Mouse (Mus musculus) layer of hippocampus, adult 9-11 months (tissue): ENCODE results near the gene Uso1.

Experiments used
- DNase-seq: peaks from one replicate; pipeline ENCODE4 v3.0.0; 2022

The Uso1 gene

GRCm38 (mm10) chr5:92137239-92138046, at the start of gene Uso1:
Gene Uso1, plus strand, starts transcription at chr5:92137938.
- DNase-seq = peak; percentile 99

GRCm38 (mm10) chr5:92093263-92094061, 44.3 kb upstream of the Uso1 start:
- no peak for DNase-seq

DNA sequence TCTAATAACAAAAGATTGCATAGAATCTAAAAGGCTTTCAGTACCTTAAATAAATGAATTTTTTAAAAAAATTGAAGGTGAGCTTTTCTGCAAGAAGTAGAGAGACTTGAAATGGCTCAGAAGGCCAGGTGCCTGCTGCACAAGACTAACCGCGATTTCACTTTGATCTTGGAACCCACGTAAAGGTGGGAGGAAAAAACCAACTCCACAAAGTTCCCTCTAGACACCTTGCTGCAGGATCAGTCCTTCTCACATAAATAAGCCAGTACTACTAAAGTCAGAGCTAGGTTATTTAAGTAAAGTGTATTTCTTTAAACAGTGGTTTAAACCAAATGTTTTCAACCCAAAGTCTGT, 43.7 kb upstream of the Uso1 start:
- no peak for DNase-seq

DNA sequence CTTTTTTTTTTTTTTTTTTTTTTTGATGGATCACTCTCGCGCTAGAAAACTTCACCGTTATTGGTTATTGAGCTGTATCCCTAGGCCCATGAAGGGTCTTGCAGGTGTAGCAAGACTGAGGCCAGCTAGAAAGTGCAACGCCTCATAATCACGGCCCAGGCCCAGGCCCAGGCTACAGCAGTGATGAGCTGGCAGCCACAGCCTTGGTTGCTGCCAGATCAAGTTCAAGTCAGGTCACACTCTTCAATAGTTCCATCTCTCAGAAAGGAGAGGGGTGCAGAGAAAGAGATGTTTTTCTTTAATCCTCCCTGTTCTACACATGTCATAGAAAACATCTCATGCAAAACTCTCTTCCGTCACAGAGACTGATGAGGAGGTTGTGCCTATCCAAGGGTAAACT, 41.0 kb upstream of the Uso1 start:
- DNase-seq = no peak

- DNase-seq = no peak
Measured at GRCm38 (mm10) chr5:92097779-92098178, 40.0 kb upstream of the Uso1 start.

GRCm38 (mm10) chr5:92098351-92099109, 39.2 kb upstream of the Uso1 start:
- DNase-seq = no peak

GRCm38 (mm10) chr5:92101601-92102000, 36.1 kb upstream of the Uso1 start:
- DNase-seq = no peak

GRCm38 (mm10) chr5:92103062-92103461, 34.7 kb upstream of the Uso1 start:
- no peak for DNase-seq

GRCm38 (mm10) chr5:92103816-92104415, 33.8 kb upstream of the Uso1 start:
- no peak for DNase-seq

- DNase-seq = peak; percentile 52
Measured at GRCm38 (mm10) chr5:92106327-92107125, 31.2 kb upstream of the Uso1 start.

DNA sequence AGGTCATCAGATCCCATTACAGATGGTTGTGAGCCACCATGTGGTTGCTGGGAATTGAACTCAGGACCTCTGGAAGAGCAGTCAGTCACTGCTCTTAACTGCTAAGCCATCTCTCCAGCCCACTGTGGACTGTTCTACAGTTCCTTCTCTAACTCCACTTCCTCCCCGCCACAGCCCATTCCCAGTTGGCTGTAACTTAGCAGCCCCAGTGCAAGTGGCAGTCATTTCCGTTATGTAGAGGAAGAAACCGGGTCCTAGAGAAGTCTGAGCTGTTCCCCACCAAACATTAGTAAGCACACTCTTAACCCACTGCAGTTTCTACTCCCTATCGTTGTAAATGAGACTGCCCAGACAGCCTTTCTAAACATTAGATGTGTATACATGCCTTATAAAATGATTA, 30.5 kb upstream of the Uso1 start:
- peak; percentile 46 for DNase-seq

- DNase-seq = no peak
Measured at GRCm38 (mm10) chr5:92110818-92111355, 26.9 kb upstream of the Uso1 start.

- DNase-seq = no peak
Measured at GRCm38 (mm10) chr5:92112175-92112574, 25.6 kb upstream of the Uso1 start.

DNA sequence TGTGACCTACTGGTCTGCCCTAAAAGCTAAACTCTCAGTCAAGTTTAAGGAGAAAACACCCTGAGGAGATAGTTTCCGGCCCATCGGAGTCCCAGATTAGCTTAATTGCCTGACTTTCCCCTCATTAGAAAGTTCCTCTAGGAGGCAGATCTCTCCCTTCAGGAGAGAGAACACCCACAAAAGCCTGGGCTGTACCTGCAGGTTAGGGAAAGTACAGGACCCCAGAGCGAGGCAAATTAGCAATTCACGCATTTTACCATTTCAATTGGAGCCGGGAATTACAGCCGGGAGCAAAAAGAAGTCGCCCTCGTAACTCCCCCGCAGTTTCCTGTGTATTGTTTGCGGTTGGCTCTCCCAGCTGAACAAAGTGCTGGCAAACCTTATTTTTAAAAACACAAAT, 25.2 kb upstream of the Uso1 start:
- no peak for DNase-seq

DNA sequence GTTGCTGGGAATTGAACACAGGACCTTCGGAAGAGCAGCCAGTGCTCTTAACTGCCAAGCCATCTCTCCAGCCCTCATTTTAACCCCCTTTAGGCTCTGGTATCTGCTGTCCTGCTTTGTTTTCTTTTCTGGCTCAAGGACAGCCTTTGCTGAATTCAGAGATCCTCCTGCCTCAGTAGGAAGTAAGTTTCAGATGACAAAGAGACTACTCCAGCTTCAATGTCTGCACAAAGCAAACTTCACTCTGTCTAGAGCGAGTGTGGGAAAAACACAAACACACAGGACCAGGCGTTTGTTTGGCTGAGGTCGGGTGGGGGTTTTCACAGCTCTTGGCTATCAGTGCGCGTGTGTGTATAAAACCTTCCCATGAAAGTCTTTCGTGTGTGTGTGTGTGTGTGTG, 24.3 kb upstream of the Uso1 start:
- DNase-seq = no peak

DNA sequence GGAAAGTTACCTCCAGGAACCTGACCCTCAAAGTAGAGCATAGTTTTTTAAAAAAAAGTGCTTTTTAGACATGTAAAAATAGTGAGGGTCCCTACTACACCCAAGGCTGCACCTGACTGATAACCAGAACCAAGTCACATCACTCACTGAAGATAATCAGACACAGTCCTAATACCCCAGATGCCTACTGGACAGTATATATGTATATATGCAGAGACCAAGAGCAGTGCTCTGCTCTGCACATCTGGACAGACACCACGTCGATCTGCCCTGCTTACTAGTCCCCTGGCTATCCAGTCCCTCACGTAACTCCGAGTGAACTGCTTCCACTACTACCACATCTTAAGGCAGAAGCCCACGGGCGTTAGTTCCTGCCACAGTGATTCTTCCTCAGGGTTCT, 23.5 kb upstream of the Uso1 start:
- DNase-seq = no peak

- no peak for DNase-seq
Measured at GRCm38 (mm10) chr5:92114939-92115338, 22.8 kb upstream of the Uso1 start.

GRCm38 (mm10) chr5:92117823-92118403, 19.8 kb upstream of the Uso1 start:
- DNase-seq = peak; percentile 82

DNA sequence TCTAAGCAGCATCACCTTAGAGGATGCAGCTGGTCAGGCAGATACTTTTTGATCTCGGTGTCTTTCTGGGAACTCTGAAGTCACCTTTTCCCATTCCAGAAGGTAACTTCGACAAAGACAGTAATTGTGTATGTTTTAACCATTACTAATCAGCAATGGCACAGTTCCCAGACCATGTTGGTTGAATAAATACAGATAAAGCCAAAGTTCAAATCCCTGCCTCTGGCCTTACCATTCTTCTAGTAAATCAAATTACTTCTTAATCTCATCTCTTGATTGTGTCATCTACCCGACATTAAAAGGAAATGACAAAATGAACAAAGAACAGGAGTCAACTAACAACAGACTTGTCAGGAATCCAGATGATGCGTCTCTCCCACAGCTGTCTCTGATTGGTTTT, 16.1 kb upstream of the Uso1 start:
- DNase-seq = no peak

DNA sequence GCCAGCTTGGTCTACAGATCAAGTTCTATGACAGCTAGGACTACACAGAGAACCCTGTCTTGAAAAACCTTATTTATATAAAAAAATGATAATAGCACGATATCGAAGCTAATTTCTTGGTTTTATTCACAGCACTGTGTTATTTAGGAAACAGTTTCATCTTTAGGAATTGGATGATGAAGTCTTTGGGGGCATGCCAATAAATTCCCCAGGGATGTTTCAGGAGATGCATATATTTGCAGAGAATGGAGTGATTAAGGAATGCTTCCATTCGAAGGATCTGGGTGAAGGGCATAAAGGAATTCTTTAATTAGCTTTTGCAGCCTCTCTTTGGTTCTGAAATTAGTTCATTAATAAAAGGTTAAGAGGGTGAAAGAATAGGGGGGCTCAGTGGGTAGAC, 12.3 kb upstream of the Uso1 start:
- no peak for DNase-seq

GRCm38 (mm10) chr5:92127141-92127625, 10.6 kb upstream of the Uso1 start:
- no peak for DNase-seq
